ENCODE assay signal across 9 mouse cellular contexts in the genomic region with DNA sequence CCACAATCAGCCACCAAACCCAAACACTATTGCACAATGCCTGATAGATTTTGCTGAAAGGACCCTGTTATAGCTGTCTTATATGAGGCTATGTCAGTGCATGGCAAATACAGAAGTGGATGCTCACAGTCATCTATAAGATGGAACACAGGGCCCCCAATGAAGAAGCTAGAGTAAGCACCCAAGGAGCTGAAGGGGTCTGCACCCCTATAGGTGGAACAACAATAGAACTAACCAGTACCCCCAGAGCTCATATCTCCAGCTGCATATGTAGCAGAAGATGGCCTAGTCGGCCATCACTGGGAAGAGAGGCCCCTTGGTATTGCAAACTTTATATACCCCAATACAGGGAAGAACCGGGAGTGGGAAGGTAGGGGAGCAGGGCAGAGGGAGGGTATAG. TPM values are rescaled to one million over a fixed set of nuclear protein-coding genes. Genes with fewer than 3 reads are reported as not detected.
DNase-seq lines count a peak whose midpoint lies in the region; ATAC-seq and TF ChIP-seq lines count a peak whose summit lies in the region.
"Not testable (repeated sequence)": the region's sequence is repeated elsewhere in the genome, so short reads cannot be mapped to it uniquely, and the experiment has no call there.
"Had no signal": no experiment of that assay in that cellular context is flagged by ENCODE, and none has a peak within 500 bp of the region (broad histone marks: within the 10 kb centered on the region; RNA-seq: fewer than 3 reads in every experiment).

No protein-coding gene starts in this region.

- not testable (repeated sequence) for H3K36me3 ChIP-seq in erythroblast, embryonic 14.5 days (ENCODE audit: control insufficient read depth); heart, embryonic 10.5 days; hindbrain, embryonic 15.5 days; kidney, postnatal 0 days (ENCODE audit: insufficient read depth, low read length); liver, embryonic 15.5 days (replicated peaks); midbrain, embryonic 13.5 days; stomach, embryonic 16.5 days (ENCODE audit: control insufficient read depth, insufficient read depth, low read length)

- H3K4me3 ChIP-seq in erythroblast, embryonic 14.5 days (replicated peaks): peak overlapping the region; percentile 94
- peak overlapping the region; percentile 87 for H3K4me3 ChIP-seq in heart, embryonic 10.5 days
- H3K4me3 ChIP-seq in hindbrain, embryonic 15.5 days: peak overlapping the region; percentile 99
- H3K4me3 ChIP-seq in kidney, postnatal 0 days (replicated peaks; ENCODE audit: low read depth, low read length): peak overlapping the region; percentile 85
- H3K4me3 ChIP-seq in liver, embryonic 15.5 days (replicated peaks): peak overlapping the region; percentile 85
- H3K4me3 ChIP-seq in midbrain, embryonic 13.5 days (replicated peaks): peak overlapping the region; percentile 79
- peak overlapping the region; percentile 66 for H3K4me3 ChIP-seq in stomach, embryonic 16.5 days (replicated peaks; ENCODE audit: low read length)

- TF ChIP-seq CTCF in kidney, postnatal 0 days (IDR thresholded peaks at IDR 0.05; ENCODE audit: low read depth): not testable (repeated sequence)

- not testable (repeated sequence) for H3K9me3 ChIP-seq in erythroblast, embryonic 14.5 days (ENCODE audit: control insufficient read depth, low read length); heart, embryonic 10.5 days; hindbrain, embryonic 15.5 days; kidney, postnatal 0 days (replicated peaks; ENCODE audit: low read length); liver, embryonic 15.5 days (replicated peaks); midbrain, embryonic 13.5 days; stomach, embryonic 16.5 days (replicated peaks; ENCODE audit: control insufficient read depth, low read length)

- H3K4me1 ChIP-seq in erythroblast, embryonic 14.5 days (ENCODE audit: control insufficient read depth): peaks cover 19% of the 10 kb centered on the region
- not testable (repeated sequence) for H3K4me1 ChIP-seq in heart, embryonic 10.5 days; hindbrain, embryonic 15.5 days (replicated peaks); kidney, postnatal 0 days (replicated peaks; ENCODE audit: insufficient read depth, low read length); midbrain, embryonic 13.5 days (replicated peaks); stomach, embryonic 16.5 days (ENCODE audit: control insufficient read depth, insufficient read depth, low read length)
- H3K4me1 ChIP-seq in liver, embryonic 15.5 days (replicated peaks): peaks cover 15% of the 10 kb centered on the region

- ATAC-seq in hindbrain, embryonic 15.5 days (ENCODE audit: low FRiP score, low read depth); kidney, postnatal 0 days (replicated peaks; ENCODE audit: low FRiP score, low read depth); liver, embryonic 15.5 days (ENCODE audit: insufficient read depth); stomach, embryonic 16.5 days (ENCODE audit: insufficient read depth, low FRiP score): not testable (repeated sequence)
- ATAC-seq in midbrain, embryonic 13.5 days: peak; percentile 40; the same call in 1 of the 2 replicates

- not testable (repeated sequence) for H3K27me3 ChIP-seq in erythroblast, embryonic 14.5 days (ENCODE audit: control insufficient read depth); heart, embryonic 10.5 days (ENCODE audit: insufficient read depth, poor library complexity, severe bottlenecking); hindbrain, embryonic 15.5 days; kidney, postnatal 0 days (ENCODE audit: insufficient read depth, low read length); liver, embryonic 15.5 days; midbrain, embryonic 13.5 days; stomach, embryonic 16.5 days (ENCODE audit: control insufficient read depth, insufficient read depth, low read length)

- H3K9ac ChIP-seq in hindbrain, embryonic 15.5 days: peak overlapping the region; percentile 51
- not testable (repeated sequence) for H3K9ac ChIP-seq in kidney, postnatal 0 days (ENCODE audit: low read depth, low read length); stomach, embryonic 16.5 days (ENCODE audit: low read length)
- H3K9ac ChIP-seq in liver, embryonic 15.5 days: peak overlapping the region; percentile 21; the same call in 1 of the 2 replicates
- H3K9ac ChIP-seq in midbrain, embryonic 13.5 days (replicated peaks): peak overlapping the region; percentile 55; the same call in 1 of the 2 replicates

- DNase-seq in cerebellum, adult 11-12 months: peak; percentile 52
- not testable (repeated sequence) for DNase-seq in heart, embryonic 10.5 days (ENCODE audit: low spot score); kidney, postnatal 0 days (ENCODE audit: low spot score)

- 8% methylated on average over 2 of the region's 2 CpGs for WGBS in heart, embryonic 10.5 days
- 4% methylated on average over 2 of the region's 2 CpGs for WGBS in hindbrain, embryonic 15.5 days
- 7% methylated on average over 2 of the region's 2 CpGs for WGBS in kidney, postnatal 0 days
- 3% methylated on average over 2 of the region's 2 CpGs for WGBS in liver, embryonic 15.5 days (ENCODE audit: insufficient replicate concordance)
- 5% methylated on average over 2 of the region's 2 CpGs for WGBS in midbrain, embryonic 13.5 days
- WGBS in stomach, embryonic 16.5 days: 6% methylated on average over 2 of the region's 2 CpGs

- not testable (repeated sequence) for H3K27ac ChIP-seq in heart, embryonic 10.5 days; kidney, postnatal 0 days; liver, embryonic 15.5 days (replicated peaks); midbrain, embryonic 13.5 days; stomach, embryonic 16.5 days (ENCODE audit: low read length)
- H3K27ac ChIP-seq in hindbrain, embryonic 15.5 days (replicated peaks): peak overlapping the region; percentile 30; the same call in 1 of the 2 replicates

- peak overlapping the region; percentile 67 for H3K4me2 ChIP-seq in hindbrain, embryonic 15.5 days
- H3K4me2 ChIP-seq in kidney, postnatal 0 days (ENCODE audit: low read length): peak overlapping the region; percentile 54
- H3K4me2 ChIP-seq in liver, embryonic 15.5 days: peak overlapping the region; percentile 77
- peak overlapping the region; percentile 61 for H3K4me2 ChIP-seq in midbrain, embryonic 13.5 days (replicated peaks)
- H3K4me2 ChIP-seq in stomach, embryonic 16.5 days (ENCODE audit: low read depth, low read length): peak overlapping the region; percentile 59

RNA-seq across cellular contexts. Expression of gene Pum2, which starts 33.7 kb away (rescaled TPM):
- polyA plus RNA-seq in erythroblast, embryonic 14.5 days (2012): 0.51 and 0.59 TPM in 2 replicates
- 37.3 and 42.5 TPM in 2 replicates for polyA plus RNA-seq in heart, embryonic 10.5 days (2016; fragmentation: Nextera tagmentation; extraction: Ambion mirVana)
- polyA plus RNA-seq in hindbrain, embryonic 15.5 days (2015; fragmentation: Nextera tagmentation; extraction: Ambion mirVana): 46.8 and 46.9 TPM in 2 replicates
- 35.5 and 39.5 TPM in 2 replicates for polyA plus RNA-seq in kidney, postnatal 0 days (2015; fragmentation: Nextera tagmentation; extraction: Ambion mirVana)
- polyA plus RNA-seq in liver, embryonic 15.5 days (2015; fragmentation: Nextera tagmentation; extraction: Ambion mirVana): 14.1 and 14.8 TPM in 2 replicates
- 58.6 and 66.7 TPM in 2 replicates for polyA plus RNA-seq in midbrain, embryonic 13.5 days (2015; fragmentation: Nextera tagmentation; extraction: Ambion mirVana)
- 43.7 and 44.5 TPM in 2 replicates for polyA plus RNA-seq in stomach, embryonic 16.5 days (2015; fragmentation: Nextera tagmentation; extraction: Ambion mirVana)

RNA-seq across cellular contexts. Expression of gene Slc7a15, which starts 41.3 kb away (rescaled TPM):
- polyA plus RNA-seq in erythroblast, embryonic 14.5 days (2012): not detected in 2 replicates
- polyA plus RNA-seq in heart, embryonic 10.5 days (2016; fragmentation: Nextera tagmentation; extraction: Ambion mirVana): not detected in 2 replicates
- polyA plus RNA-seq in hindbrain, embryonic 15.5 days (2015; fragmentation: Nextera tagmentation; extraction: Ambion mirVana): not detected in 2 replicates
- polyA plus RNA-seq in kidney, postnatal 0 days (2015; fragmentation: Nextera tagmentation; extraction: Ambion mirVana): 0.05 TPM in 1 of 2 replicates, not detected in the other
- polyA plus RNA-seq in liver, embryonic 15.5 days (2015; fragmentation: Nextera tagmentation; extraction: Ambion mirVana): 0.05 and 0.09 TPM in 2 replicates
- not detected in 2 replicates for polyA plus RNA-seq in midbrain, embryonic 13.5 days (2015; fragmentation: Nextera tagmentation; extraction: Ambion mirVana)
- not detected in 2 replicates for polyA plus RNA-seq in stomach, embryonic 16.5 days (2015; fragmentation: Nextera tagmentation; extraction: Ambion mirVana)
- polyA plus RNA-seq: inflammation-experienced regulatory T-cells, adult 6 months had no signal
